Mouse (Mus musculus) layer of hippocampus, postnatal 25 days (tissue): ENCODE results near the gene Hipk2. TPM values are rescaled to one million over a fixed set of nuclear protein-coding genes. Genes with fewer than 3 reads are reported as not detected.

Experiments used
- DNase-seq, 2 experiments: peaks; one replicate each; pipeline ENCODE4 v3.0.0; 2022; ENCODE audit warnings: mixed read lengths in 2 of 2, low spot score in 1 of 2; ENCODE audit errors: extremely low spot score in 1 of 2
- total RNA-seq, 2 experiments: library from RNA; stranded (reverse); gene quantifications; 2 replicates each; pipeline ENCODE4 v1.2.3; 2021

Gene Hipk2
- total RNA-seq, 2 experiments from 2014 or later = 50.2 to 66.2 TPM

DNA sequence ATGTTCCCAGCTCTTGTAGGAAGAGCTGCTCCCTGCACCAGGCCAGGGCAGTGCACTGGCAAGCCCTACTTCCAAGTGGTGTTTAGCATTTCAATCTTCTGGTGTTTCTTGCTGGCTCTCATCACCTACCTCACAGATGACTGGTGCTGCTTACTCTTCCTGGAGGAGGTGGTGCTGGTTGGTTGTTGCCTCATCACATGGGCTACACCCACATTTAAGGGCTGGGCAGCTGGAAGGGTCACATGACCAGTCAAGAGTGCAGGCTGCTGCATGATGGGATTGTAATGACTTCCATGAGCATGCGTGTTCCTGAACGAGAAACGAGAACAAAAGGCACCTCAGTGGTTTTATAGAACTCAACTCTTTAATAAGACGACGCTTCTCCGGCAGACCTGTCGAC, 157.3 kb downstream of the Hipk2 start:
- no peak for DNase-seq

DNA sequence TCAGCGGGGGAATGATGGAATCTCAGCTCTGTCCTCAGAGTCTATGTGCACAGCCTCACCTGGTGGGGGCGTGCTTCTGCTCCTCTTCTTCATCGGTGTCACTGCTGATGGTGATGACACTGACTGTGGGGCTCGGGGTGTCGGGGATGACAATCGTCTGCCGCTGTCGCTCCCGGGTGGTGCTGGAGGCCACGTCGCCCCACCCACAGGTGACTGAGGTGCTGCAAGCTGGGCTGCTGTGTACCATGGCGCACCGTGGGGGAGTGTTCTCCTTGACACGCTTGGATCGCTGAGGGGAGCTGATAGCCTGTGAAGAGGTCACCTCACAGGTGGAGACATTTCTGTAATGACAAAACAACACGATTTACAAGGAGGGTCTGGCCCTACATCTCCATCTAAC, 160.1 kb downstream of the Hipk2 start:
- DNase-seq = no peak

DNA sequence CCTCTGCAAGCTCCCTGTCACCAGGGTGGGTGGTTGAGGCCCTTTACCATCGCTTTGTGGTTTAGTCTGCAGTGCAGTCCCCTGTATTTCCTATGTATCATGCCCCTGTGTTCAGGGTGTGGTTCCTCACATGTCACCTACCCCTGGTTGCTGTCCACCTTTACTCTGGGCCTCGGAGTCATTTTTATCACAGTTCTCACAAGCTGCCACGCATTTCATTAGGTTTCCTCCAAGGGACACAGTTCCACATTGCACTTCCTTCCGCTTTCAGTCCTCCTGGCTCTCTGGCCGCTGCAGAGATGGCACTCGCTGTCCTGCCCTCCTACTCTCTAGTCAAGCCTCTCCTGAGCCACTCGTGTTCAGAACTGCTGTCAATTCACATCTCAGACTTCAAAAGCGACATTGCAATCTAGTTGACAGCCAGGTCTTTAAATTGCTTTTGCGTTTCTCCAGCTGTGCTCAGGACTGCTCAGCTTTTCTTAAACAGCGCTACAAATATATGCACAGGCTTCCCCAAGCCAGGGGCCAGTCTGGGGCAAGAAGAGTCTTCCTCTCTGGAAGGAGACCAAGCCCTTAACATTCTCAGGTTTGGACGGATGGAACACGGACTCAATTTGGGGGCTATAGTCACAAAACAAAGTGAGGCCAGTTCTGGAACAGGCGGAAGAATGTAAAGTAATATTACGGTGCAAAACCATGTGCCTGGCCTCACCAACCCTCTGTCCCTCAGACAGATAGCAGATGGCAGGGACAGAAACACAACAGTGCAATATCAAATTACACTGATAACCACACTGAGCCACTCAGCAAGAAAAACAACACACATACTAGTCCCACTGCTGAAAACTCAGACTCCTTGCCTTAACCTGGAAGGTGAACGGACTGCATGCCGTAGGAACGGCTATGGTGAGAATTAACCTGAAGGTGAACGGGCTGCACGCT, 161.7 kb downstream of the Hipk2 start:
- no peak for DNase-seq

DNA sequence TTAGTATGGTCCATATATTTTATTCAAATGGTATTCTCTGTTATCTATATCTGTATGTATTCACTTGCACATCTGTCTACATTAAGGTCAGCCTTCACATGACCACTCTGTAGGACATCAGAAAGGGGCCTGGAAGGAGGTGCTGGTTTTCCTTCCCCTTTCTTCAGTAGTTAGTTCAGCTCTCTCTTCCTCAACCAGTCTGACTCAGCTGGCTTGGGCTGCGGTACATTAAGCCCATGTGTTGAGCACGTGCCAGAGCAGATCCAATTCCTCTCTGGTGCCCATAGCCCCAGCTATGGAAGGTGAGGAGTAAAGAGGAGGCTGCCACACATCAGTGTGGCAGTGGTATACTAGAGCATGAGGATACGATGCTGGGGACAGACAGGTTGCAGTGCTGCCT, 165.5 kb downstream of the Hipk2 start:
- DNase-seq = no peak

DNA sequence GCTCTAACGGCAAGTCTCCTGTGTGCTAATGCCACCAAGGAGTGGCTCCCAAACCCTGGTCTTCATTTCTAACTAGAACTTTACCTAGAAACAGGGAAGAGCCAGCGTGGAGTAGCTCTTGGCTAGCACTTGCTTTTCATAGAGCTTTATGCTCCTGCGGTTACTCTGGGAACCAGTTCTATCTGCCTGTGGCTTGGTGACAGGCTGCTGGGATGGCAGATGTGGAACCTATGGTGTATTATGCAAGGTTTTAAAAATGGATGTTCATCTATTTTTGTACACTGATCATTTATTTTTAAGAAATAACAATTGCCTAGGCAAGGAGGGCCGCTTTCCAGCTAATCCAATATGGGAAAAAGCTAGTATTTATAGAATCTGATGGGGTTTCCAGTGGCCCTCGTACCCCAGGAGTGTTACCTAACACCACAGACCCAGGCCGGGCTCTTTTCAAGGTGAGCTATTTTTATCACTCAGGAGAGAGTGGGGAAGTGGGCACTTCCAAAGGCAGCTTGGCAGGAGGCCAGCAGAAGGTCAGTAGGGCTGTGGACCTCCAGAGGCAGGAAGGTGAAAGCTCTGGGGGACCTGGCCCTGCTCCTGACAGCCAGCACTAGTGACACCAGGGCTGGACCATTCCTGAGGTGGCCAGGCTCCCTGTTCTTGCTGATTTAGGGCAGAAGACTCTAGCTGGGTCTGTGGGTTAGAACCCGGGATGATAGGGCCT, 171.5 kb downstream of the Hipk2 start:
- DNase-seq = no peak

DNA sequence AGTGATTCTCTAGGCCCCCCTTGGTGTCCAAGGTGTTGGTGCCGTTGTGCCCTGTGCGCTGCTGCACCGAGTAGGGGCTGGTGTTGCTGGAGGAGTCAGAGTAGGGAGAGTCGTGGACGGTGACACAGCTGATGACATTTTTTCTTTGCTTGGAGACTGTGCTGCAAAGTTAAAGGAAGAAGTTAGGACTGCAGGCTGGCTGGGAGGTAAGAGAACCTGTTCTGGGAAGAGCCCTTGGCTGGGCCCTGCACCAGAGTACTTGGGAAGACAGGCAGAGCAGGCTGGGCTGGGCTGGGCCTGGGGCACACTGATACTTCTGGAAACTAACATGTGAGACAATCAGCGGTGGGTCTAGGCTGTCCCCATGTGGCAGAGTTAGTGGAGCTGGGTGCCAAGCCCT, 172.4 kb downstream of the Hipk2 start:
- DNase-seq = no peak

DNA sequence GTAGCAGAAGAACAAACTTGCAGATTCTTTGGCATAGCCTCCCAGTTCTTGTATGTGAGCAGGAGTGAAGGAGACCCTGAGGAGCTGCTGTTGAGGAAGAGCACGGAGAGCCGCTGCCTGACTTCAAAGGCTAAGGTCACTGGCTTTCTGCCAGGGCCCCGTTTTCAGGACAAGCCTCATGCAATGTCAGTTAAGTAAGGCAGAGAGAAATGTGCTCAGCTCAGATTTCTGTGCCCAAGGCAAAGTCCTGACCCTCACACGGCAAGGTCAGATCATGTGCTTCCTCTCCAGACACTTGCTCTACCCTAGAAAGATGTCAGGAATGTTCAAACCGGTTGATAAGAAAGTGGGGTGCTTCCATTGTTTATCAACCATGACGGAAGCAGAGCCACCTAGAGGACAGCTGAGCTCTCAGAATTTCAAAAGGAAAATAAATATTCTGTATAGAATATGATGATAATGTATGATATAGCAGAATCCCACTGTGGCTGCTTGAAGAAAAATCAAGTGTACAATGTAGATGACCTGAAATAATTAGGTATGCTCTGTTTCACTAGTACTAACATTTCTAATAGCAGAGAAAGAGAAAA, 173.1 kb downstream of the Hipk2 start:
- DNase-seq = no peak

DNA sequence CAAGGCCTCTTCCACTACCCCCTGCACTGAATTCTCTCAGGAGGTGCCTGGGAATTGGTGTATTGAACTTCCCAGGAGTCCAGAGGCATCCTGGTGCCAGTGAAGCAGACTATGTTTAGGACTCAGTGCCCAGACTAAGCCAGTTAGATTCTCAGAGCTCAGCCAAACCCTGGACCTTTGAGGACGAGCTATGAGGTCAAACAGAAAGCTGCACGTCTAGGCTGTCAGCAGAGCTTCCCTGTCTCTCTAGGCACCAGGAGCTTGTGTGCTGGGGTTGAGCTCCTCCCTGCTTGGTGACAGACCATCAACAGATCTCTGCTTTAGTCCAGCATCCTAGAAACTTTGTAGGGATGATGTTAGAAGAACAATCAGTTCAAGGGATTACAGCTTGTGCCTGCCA, 174.5 kb downstream of the Hipk2 start:
- DNase-seq = no peak

DNA sequence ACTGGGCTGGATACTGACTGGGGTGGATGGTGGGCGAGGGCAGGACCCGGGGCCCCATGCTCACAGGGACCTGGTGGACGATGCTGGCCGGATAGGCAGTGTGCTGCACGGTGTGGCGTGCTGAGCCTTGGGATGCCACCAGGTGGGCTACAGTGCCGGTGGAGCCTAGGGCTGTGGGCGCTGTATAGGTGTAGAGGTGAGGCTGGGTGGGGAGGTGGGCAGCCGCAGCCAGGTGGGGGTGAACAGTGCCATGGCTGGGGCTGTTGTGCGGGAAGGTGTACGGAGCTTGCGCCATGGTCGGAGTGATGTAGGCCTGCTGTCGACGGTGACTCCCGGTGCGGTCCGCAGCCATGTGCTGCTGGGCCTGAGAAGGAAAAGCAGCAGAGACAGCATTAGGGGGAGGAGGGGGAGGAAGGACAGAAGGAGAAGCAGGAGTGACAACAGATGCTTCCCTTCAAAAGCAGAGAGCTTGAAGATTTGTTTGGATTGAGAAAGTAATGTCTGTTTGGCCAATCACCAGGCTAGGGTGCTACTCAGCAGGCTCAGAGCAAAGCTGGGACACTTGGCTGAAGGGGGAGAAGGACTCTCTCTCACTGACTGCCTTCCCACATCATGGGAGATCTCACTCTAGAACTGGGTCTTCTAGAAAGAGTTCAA, 177.6 kb downstream of the Hipk2 start:
- DNase-seq = no peak

DNA sequence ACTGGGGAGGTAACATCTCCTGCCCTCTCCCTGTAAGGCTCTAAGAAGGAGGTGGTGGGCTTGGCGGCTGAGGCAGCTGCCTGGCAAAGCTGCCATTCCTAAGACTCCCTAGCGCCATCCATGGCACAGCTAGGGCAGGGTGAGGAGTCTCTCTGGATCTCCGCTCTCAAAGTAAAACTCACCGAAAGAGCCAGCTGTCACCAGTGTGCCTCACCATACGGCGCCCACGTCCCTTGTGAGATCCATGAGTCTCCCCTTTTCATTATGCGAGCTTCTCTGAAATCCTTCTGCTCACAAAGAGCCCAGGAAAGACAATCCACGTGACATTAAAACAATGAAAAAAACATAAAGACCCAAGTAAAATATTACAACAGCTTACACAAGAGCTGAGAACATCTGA, 179.4 kb downstream of the Hipk2 start:
- DNase-seq = no peak

DNA sequence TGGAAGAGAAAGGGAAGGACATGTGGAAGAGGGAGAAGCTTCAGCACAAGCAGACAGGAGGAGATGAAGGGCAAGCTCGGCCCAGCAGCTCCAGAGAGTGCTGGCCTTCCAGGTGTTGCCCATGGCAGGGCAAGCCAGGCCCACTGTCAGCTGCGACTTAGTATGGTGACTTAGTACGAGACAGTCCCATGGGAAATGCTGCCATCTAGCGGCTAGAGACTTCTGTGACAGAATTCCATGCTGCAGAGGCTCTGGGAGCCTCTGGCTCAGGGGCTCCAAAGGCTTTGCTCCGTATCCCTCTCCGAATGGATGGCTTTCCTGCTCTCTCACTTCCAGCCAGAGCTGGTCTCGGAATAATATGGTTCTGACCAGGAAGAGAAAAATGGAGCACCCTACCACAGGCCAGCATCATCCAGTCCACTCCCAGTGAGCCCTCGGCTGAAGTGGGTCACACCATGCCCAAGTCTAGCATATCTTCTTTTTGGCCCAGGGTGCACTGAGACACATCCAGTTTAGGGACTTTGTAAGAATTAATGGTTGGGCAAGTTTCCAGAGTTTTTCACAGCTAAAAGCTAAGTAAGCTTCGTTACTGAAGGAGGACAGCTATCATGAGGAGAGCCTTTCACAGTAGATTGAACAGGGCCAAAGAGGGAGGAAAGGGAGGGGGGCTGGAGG, 180.4 kb downstream of the Hipk2 start:
- DNase-seq = peak; percentile 71 to 93

DNA sequence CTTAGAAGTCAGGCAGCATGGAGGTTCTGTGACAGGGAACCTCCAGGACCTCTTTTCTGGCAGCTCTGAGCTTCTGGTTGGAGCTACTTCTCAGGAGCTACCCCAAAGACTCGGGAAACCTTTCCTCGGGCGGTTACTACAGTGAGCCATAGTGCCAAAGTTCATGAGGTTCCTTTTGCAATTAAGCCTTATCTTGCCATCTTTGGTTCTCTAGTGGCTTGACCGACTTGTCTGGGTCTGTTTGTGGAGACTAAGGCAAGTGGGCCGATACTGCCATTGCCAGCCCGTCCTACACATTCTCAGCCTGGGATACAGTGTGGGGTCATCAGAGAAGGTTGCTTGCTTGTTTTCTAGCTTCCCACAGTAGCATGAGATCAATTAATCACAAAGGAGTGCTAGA, 183.4 kb downstream of the Hipk2 start:
- no peak for DNase-seq

DNA sequence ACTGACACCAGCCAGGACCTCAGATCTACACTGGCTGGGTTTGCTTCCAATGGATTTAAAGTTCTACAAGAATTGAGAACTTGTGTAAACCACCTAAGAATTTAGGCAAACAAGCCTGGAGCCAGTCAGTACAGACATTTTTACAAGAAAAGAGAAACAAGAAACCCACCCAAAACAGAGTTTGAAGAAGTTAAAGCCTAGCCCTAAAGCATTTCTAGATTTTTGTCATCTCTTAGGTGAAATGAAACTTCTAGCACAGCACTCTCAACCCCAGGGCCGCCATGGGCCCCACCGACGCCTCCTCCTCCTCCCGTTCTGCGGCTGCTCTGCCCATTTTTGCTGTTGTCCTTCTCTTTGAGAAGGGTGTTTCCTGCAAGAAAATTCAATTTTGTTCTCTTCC, 184.9 kb downstream of the Hipk2 start:
- no peak for DNase-seq

DNA sequence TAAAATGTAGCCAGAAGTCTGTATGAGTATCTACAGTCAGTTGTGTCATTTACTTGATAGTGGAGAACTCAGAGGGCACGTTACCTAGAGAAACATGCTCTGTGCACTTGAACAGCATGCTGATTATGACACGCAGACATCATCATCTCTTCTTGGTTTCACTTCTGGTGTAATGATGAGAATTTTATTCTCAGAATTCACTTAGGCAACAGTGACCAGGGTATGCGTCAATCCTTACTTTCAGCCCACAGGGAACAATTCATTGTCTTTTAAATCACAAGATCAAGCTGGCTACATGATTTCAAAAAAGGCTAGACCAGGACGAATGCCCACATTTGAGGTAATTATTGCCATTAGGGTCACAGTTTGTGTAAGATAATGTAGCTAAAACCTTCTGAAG, 185.3 kb downstream of the Hipk2 start:
- no peak for DNase-seq

DNA sequence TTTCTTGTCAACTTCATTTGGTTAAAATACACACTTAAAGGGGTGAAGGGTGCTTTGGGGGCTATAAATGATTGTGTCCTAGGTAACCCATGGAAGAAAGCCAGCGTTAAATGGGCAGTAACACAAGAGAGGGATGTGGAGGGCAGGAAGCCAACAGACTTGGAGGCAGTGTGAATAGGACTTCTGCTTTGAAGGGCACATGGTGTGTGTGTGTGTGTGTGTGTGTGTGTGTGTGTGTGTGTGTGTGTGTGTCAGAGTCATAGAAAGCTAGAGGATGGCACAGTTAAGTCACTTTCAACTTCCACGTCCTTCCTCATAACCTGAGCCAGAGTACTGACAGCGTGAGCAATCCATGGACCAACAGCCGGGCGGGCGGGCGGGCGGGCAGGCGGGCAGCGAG, 187.1 kb downstream of the Hipk2 start:
- no peak for DNase-seq

DNA sequence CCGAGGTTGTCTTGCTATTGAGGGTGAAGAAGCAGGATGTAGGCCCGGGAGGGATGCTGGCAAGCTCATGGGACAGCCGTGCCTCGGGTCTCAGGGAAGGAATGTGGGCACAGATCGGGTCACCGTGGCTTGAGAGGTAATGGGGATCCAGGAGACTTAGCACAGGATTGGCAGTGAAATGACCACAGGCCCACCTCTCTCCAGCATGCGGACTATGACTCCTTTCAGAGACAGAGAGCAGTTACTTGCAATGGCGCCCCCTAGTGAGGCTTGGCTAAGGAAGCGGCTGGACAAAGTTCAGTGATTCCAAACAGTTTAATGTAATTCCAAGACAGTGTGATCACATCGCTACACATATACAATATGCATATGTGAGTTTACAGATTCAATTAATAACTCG, 188.7 kb downstream of the Hipk2 start:
- DNase-seq = peak in 1 of 2 experiments; percentile 71

DNA sequence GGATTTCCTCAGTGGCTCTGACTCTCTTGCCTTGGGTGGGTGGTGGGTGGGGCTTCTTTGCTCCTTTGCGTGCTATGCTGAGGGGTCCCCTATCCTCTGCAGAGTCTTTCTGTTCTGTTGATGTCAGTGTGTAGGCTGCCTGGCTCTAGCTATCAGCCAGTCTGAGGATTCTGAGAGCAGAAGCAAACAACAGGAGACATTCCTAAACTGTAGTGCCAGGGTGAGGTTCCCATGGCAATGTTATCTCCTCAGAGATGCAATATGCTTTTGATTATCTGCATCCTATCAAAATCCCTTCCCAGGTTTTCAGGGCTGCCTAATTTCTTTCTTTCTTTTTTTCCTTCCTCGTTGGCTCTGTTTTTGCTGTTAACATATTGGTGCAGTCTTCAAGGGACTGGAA, 193.4 kb downstream of the Hipk2 start:
- no peak for DNase-seq

DNA sequence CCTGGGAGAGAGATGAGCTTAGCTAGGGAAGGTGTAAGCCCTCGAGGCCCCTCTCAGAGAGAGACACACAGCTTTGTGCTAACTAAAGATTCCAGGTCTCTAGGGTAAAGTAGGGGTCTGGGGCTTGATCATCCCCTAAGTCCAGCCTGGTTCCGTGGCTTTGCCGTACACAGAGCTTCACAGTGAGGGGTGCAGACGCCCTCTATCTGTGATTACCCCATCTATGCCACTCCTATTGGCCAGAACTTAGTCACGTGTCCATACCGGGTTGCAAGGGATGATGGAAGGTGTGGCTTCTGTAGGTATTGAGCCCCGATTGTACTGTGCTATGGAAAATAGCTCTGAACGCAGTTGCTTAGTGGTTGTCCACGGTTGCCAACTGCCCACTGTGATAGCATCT, 198.3 kb downstream of the Hipk2 start:
- DNase-seq = no peak

DNA sequence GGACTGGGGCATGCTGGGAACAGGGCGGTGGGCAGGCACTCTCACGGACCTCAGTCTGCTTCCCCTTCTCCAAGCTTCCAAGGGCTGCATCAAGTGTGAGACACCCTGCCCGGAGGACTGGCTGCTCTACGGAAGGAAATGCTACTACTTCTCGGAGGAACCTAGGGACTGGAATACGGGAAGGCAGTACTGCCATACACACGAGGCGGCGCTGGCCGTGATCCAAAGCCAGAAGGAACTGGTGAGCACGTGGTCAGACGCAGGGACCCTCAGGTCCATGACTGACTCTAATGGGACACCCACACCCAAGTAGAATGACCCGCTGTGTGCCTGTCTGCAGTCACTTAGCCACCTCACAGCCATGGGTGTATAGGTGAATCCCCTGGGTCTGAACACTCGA, 199.2 kb downstream of the Hipk2 start:
- DNase-seq = no peak

DNA sequence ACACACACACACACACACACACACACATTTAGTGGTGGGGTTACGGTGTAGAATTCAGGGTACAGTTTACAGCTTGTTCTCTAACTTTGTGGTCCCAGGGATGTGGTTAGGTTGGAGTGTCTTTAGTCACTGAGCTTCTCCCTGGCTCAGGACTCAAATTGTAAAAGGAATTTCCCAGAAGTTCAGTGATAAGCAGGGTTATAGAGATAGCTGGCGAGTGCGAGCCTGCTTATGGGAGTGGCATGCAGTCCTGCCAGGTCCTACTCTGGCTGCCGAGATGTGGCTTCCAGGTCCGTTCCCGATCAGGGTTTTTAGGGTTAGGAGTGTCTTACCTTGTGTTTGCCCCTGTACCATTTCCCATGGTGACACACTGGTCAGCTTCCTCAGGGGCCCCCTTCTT, 199.7 kb downstream of the Hipk2 start:
- DNase-seq = no peak
